In genomic region chr13:96675756-96676155, GRCm38 (mm10) we compare ENCODE assay signal across 14 mouse cellular contexts.
"Had no signal": no experiment of that assay in that cellular context is flagged by ENCODE, and none has a peak within 500 bp of the region (broad histone marks: within the 10 kb centered on the region; RNA-seq: fewer than 3 reads in every experiment).

No protein-coding gene starts in this region.

- H3K4me3 ChIP-seq: megakaryocyte, embryonic 14.5 days; midbrain, embryonic 12.5 days; midbrain, embryonic 15.5 days; neural tube, embryonic 12.5 days; stomach, embryonic 15.5 days had no signal

- DNase-seq: lung, adult 18-20 months; lung, embryonic 14.5 days; lung, postnatal 10 days; lung, postnatal 36 days; right cerebral cortex, postnatal 14 days; thymus, adult 2 months; thymus, postnatal 36 days had no signal

- H3K27me3 ChIP-seq: megakaryocyte, embryonic 14.5 days; midbrain, embryonic 12.5 days; midbrain, embryonic 15.5 days; neural tube, embryonic 12.5 days; stomach, embryonic 15.5 days had no signal

- ATAC-seq: midbrain, embryonic 15.5 days had no signal

- H3K9me3 ChIP-seq: midbrain, embryonic 12.5 days; midbrain, embryonic 15.5 days; neural tube, embryonic 12.5 days; stomach, embryonic 15.5 days had no signal

- H3K9ac ChIP-seq: lung, embryonic 14.5 days; midbrain, embryonic 12.5 days; midbrain, embryonic 15.5 days; neural tube, embryonic 12.5 days; stomach, embryonic 15.5 days had no signal

- H3K27ac ChIP-seq: macrophage; midbrain, embryonic 12.5 days; midbrain, embryonic 15.5 days; neural tube, embryonic 12.5 days; stomach, embryonic 15.5 days; stomach, postnatal 0 days had no signal

- H3K36me3 ChIP-seq: midbrain, embryonic 12.5 days; midbrain, embryonic 15.5 days; neural tube, embryonic 12.5 days; stomach, embryonic 15.5 days had no signal

- H3K4me2 ChIP-seq: lung, embryonic 14.5 days; midbrain, embryonic 12.5 days; midbrain, embryonic 15.5 days; neural tube, embryonic 12.5 days; stomach, embryonic 15.5 days had no signal
